Mouse (Mus musculus) stomach, embryonic 16.5 days (tissue): Measurements from ENCODE around the gene Ddx50. TPM values are rescaled to one million over a fixed set of nuclear protein-coding genes. Genes with fewer than 3 reads are reported as not detected.

Experiments used
- ATAC-seq: fragments of 200-750 bp; cut with Nextera tagmentation; 2 replicates; pipeline ENCODE4 v1.8.0; 2017; ENCODE audit warnings: moderate number of reproducible peaks, moderate TSS enrichment; ENCODE audit not compliant: insufficient read depth, low FRiP score
- H3K27ac ChIP-seq: fragments of 300-500 bp; sonication (generic); 2 replicates; pipeline ENCODE4 v1.5.1; 2014; ENCODE audit warnings: low read length
- H3K27me3 ChIP-seq: fragments of 300-500 bp; sonication (generic); 2 replicates; pipeline ENCODE4 v1.6.1; 2014; ENCODE audit warnings: low read length, control low read depth, mixed read lengths; ENCODE audit not compliant: control insufficient read depth, insufficient read depth
- H3K36me3 ChIP-seq: fragments of 300-500 bp; sonication (generic); 2 replicates; pipeline ENCODE4 v1.6.1; 2014; ENCODE audit warnings: low read length; ENCODE audit not compliant: control insufficient read depth, insufficient read depth
- H3K4me1 ChIP-seq: fragments of 300-500 bp; sonication (generic); 2 replicates; pipeline ENCODE4 v1.6.1; 2014; ENCODE audit warnings: low read length, control low read depth, mixed read lengths; ENCODE audit not compliant: control insufficient read depth, insufficient read depth
- H3K4me2 ChIP-seq: fragments of 300-500 bp; sonication (generic); 2 replicates; pipeline ENCODE4 v1.6.1; 2014; ENCODE audit warnings: low read depth, low read length, mixed read lengths
- H3K4me3 ChIP-seq: fragments of 300-500 bp; sonication (generic); replicated peaks from 2 replicates; pipeline ENCODE4 v1.5.1; 2014; ENCODE audit warnings: mild to moderate bottlenecking, low read length
- H3K9ac ChIP-seq: fragments of 300-500 bp; sonication (generic); 2 replicates; pipeline ENCODE4 v1.6.1; 2014; ENCODE audit warnings: low read length
- H3K9me3 ChIP-seq: fragments of 300-500 bp; sonication (generic); replicated peaks from 2 replicates; pipeline ENCODE4 v1.6.1; 2016; ENCODE audit warnings: low read length, control low read depth; ENCODE audit not compliant: control insufficient read depth
- WGBS: fragments of 180-500 bp; shearing (Covaris S2); extraction: QIAGEN DNeasy Blood & Tissue Kit; methylation state at CpG from one replicate; pipeline ENCODE4 v1.1.7; 2014; 5-methylcytosine and 5-hydroxymethylcytosine counted together
- microRNA-seq: library from miRNA; unstranded; fragments of <30 nt; microRNA quantifications from one replicate; pipeline ENCODE4, GENCODE M21; 2016
- polyA plus RNA-seq: library from polyadenylated mRNA; unstranded; fragments of >200 nt; fragmentation: Nextera tagmentation; extraction: Ambion mirVana; gene quantifications from 2 replicates; pipeline ENCODE4 v1.2.1, GENCODE M21; 2015

The Ddx50 gene
- polyA plus RNA-seq, 1 experiment from 2014 or later: 127 TPM

DNA sequence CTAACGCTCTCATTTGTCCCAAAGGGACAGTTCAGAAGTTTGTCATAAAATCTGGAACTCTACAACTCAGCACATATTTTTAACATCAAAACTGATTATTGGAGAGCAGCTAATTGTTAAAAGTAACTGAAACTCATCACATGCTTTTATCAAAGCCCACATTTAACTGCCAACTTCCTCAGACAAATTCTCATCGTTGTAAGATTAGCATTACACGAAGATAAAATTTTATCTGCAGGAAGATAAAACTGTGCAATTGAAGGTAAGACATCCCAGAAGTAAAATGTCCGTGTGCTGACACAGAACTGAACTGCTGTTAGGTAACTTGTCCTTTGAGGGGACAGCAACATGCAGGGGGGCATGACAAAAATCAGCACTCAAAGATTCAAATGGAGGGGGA lies 82.2 kb downstream of the Ddx50 start:
- H3K36me3 ChIP-seq: peaks cover 27% of the 10 kb centered on the region
- H3K4me2 ChIP-seq: no peak overlapping the region
- H3K27ac ChIP-seq: no peak overlapping the region
- H3K9me3 ChIP-seq: no peaks in the 10 kb centered on the region
- 86% methylated on average over 4 of the region's 4 CpGs for WGBS
- no peak overlapping the region for H3K4me3 ChIP-seq
- no peaks in the 10 kb centered on the region for H3K27me3 ChIP-seq
- no peak overlapping the region for H3K9ac ChIP-seq
- no peaks in the 10 kb centered on the region for H3K4me1 ChIP-seq
- ATAC-seq: no peak

Small RNA genes within 50 kb of the gene (microRNA-seq; reads per million reads assigned to microRNA genes)
- gene Mir7215: not detected

Other genes starting within 250 kb of the Ddx50 start
- 15.6 and 17.4 TPM in 2 replicates for gene Hkdc1, start 228.7 kb downstream of the Ddx50 start, polyA plus RNA-seq
- 0.27 TPM in 1 of 2 replicates, not detected in the other for gene 4930507D05Rik, start 201.7 kb downstream of the Ddx50 start, polyA plus RNA-seq
- gene Supv3l1, start 201.5 kb downstream of the Ddx50 start, polyA plus RNA-seq: 23.9 and 26.1 TPM in 2 replicates
- gene Vps26a, start 164.4 kb downstream of the Ddx50 start, polyA plus RNA-seq: 80.6 and 83.2 TPM in 2 replicates
- gene Srgn, start 123.8 kb downstream of the Ddx50 start, polyA plus RNA-seq: 15.8 and 26.4 TPM in 2 replicates
- gene Kif1bp, start 72.8 kb downstream of the Ddx50 start, polyA plus RNA-seq: 23.9 and 24.7 TPM in 2 replicates
- 20.0 and 21.1 TPM in 2 replicates for gene Ddx21, start 48.9 kb downstream of the Ddx50 start, polyA plus RNA-seq
- 0.72 and 0.84 TPM in 2 replicates for gene Stox1, start 74.9 kb upstream of the Ddx50 start, polyA plus RNA-seq
- gene Ccar1, start 141.1 kb upstream of the Ddx50 start, polyA plus RNA-seq: 103 TPM in 2 replicates